Mouse (Mus musculus): ENCODE results near the gene Ephb1.

Ephb1 gene

GRCm38 (mm10) chr9:102241546-102241945 is 112.9 kb downstream of the Ephb1 start:
- DNase-seq, result no peak

GRCm38 (mm10) chr9:102240215-102240614 is 114.3 kb downstream of the Ephb1 start:
- DNase-seq, result no peak

- no peak for DNase-seq
Measured at GRCm38 (mm10) chr9:102235444-102235951, 119.0 kb downstream of the Ephb1 start.

- DNase-seq, result no peak
Measured at GRCm38 (mm10) chr9:102231248-102231647, 123.2 kb downstream of the Ephb1 start.

GRCm38 (mm10) chr9:102216746-102217566 is 137.5 kb downstream of the Ephb1 start:
- DNase-seq, result peak; percentile 35

GRCm38 (mm10) chr9:102212036-102212383 is 142.5 kb downstream of the Ephb1 start:
- DNase-seq, result no peak

GRCm38 (mm10) chr9:102211296-102212035 is 143.0 kb downstream of the Ephb1 start:
- DNase-seq, result no peak

GRCm38 (mm10) chr9:102205518-102205917 is 149.0 kb downstream of the Ephb1 start:
- no peak for DNase-seq

- no peak for DNase-seq
Measured at GRCm38 (mm10) chr9:102201867-102202266, 152.6 kb downstream of the Ephb1 start.

- peak; percentile 51 for DNase-seq
Measured at GRCm38 (mm10) chr9:102196856-102197255, 157.6 kb downstream of the Ephb1 start.

- peak; percentile 78 for DNase-seq
Measured at GRCm38 (mm10) chr9:102194063-102194462, 160.4 kb downstream of the Ephb1 start.

GRCm38 (mm10) chr9:102192724-102193685 is 161.5 kb downstream of the Ephb1 start:
- no peak for DNase-seq

- no peak for DNase-seq
Measured at GRCm38 (mm10) chr9:102190058-102190457, 164.4 kb downstream of the Ephb1 start.

- DNase-seq, result peak; percentile 40
Measured at GRCm38 (mm10) chr9:102189406-102189805, 165.1 kb downstream of the Ephb1 start.

GRCm38 (mm10) chr9:102183663-102184274 is 170.7 kb downstream of the Ephb1 start:
- peak; percentile 6 for DNase-seq

- no peak for DNase-seq
Measured at GRCm38 (mm10) chr9:102181810-102182490, 172.5 kb downstream of the Ephb1 start.

GRCm38 (mm10) chr9:102181276-102181675 is 173.2 kb downstream of the Ephb1 start:
- no peak for DNase-seq

- no peak for DNase-seq
Measured at GRCm38 (mm10) chr9:102180486-102180885, 174.0 kb downstream of the Ephb1 start.

GRCm38 (mm10) chr9:102180070-102180469 is 174.4 kb downstream of the Ephb1 start:
- DNase-seq, result no peak

GRCm38 (mm10) chr9:102169706-102170105 is 184.8 kb downstream of the Ephb1 start:
- DNase-seq, result no peak

- no peak for DNase-seq
Measured at GRCm38 (mm10) chr9:102155876-102156275, 198.6 kb downstream of the Ephb1 start.

GRCm38 (mm10) chr9:102139181-102139580 is 215.3 kb downstream of the Ephb1 start:
- DNase-seq, result no peak
